Mouse (Mus musculus) liver, embryonic 16.5 days (tissue): ENCODE measurements around the gene Stpg3. TPM values are rescaled to one million over a fixed set of nuclear protein-coding genes. Genes with fewer than 3 reads are reported as not detected.

ENCODE experiments used
- ATAC-seq: fragments of 200-750 bp; cut with Nextera tagmentation; 2 replicates; pipeline ENCODE4 v1.8.0; 2017; ENCODE audit warnings: low read depth, mild to moderate bottlenecking, moderate number of reproducible peaks, moderate library complexity
- H3K27ac ChIP-seq: fragments of 300-500 bp; sonication (generic); 2 replicates; pipeline ENCODE4 v1.5.1; 2014; ENCODE audit warnings: mild to moderate bottlenecking, low read length
- H3K27me3 ChIP-seq: fragments of 300-500 bp; sonication (generic); 2 replicates; pipeline ENCODE4 v1.6.1; 2014; ENCODE audit warnings: low read depth, low read length, mixed read lengths; ENCODE audit not compliant: control insufficient read depth, insufficient read depth
- H3K36me3 ChIP-seq: fragments of 300-500 bp; sonication (generic); 2 replicates; pipeline ENCODE4 v1.6.1; 2014; ENCODE audit warnings: mild to moderate bottlenecking; ENCODE audit not compliant: control insufficient read depth, insufficient read depth
- H3K4me1 ChIP-seq: fragments of 300-500 bp; sonication (generic); 2 replicates; pipeline ENCODE4 v1.6.1; 2014; ENCODE audit warnings: low read depth, low read length, mixed read lengths; ENCODE audit not compliant: control insufficient read depth
- H3K4me2 ChIP-seq: fragments of 300-500 bp; sonication (generic); 2 replicates; pipeline ENCODE4 v1.6.1; 2014; ENCODE audit warnings: low read depth, low read length, mixed read lengths
- H3K4me3 ChIP-seq: fragments of 300-500 bp; sonication (generic); 2 replicates; pipeline ENCODE4 v1.5.1; 2014; ENCODE audit warnings: low read depth, mild to moderate bottlenecking, low read length
- H3K9ac ChIP-seq: fragments of 300-500 bp; sonication (generic); 2 replicates; pipeline ENCODE4 v1.6.1; 2014; ENCODE audit warnings: low read depth, low read length
- H3K9me3 ChIP-seq: fragments of 300-500 bp; sonication (generic); replicated peaks from 2 replicates; pipeline ENCODE4 v1.6.1; 2016; ENCODE audit warnings: low read length; ENCODE audit not compliant: control insufficient read depth
- WGBS: fragments of 180-500 bp; shearing (Covaris S2); extraction: QIAGEN DNeasy Blood & Tissue Kit; methylation state at CpG from one replicate; pipeline ENCODE4 v1.1.7; 2014; ENCODE audit not compliant: insufficient replicate concordance; 5-methylcytosine and 5-hydroxymethylcytosine counted together
- polyA plus RNA-seq: library from polyadenylated mRNA; unstranded; fragments of >200 nt; fragmentation: Nextera tagmentation; extraction: Ambion mirVana; gene quantifications from 2 replicates; pipeline ENCODE4 v1.2.1, GENCODE M21; 2015

Stpg3 gene
- polyA plus RNA-seq, 1 experiment from 2014 or later = not detected

- H3K27ac ChIP-seq = no peak overlapping the region
- no peak overlapping the region for H3K4me2 ChIP-seq
- ATAC-seq = no peak
- peaks cover 14% of the 10 kb centered on the region for H3K4me1 ChIP-seq
- no peaks in the 10 kb centered on the region for H3K9me3 ChIP-seq
- no peak overlapping the region for H3K4me3 ChIP-seq
- H3K9ac ChIP-seq = no peak overlapping the region
- no peaks in the 10 kb centered on the region; the same call in 1 of the 2 replicates for H3K27me3 ChIP-seq
- H3K36me3 ChIP-seq = no peaks in the 10 kb centered on the region
- WGBS = 78% methylated on average over 7 of the region's 7 CpGs
These were observed 16.1 kb upstream of the Stpg3 start for GRCm38 (mm10) chr2:25230581-25230980.

GRCm38 (mm10) chr2:25229582-25229981 lies 15.1 kb upstream of the Stpg3 start:
- 64% methylated on average over 5 of the region's 5 CpGs for WGBS
- ATAC-seq = no peak
- no peaks in the 10 kb centered on the region for H3K9me3 ChIP-seq
- no peaks in the 10 kb centered on the region; the same call in 1 of the 2 replicates for H3K27me3 ChIP-seq
- no peak overlapping the region for H3K4me2 ChIP-seq
- peaks cover 17% of the 10 kb centered on the region for H3K4me1 ChIP-seq
- no peak overlapping the region for H3K27ac ChIP-seq
- H3K36me3 ChIP-seq = no peaks in the 10 kb centered on the region
- no peak overlapping the region for H3K4me3 ChIP-seq
- no peak overlapping the region for H3K9ac ChIP-seq

- Histone ChIP-seq H3K27me3 (no peaks in the 10 kb centered on the region; the same call in 1 of the 2 replicates), H3K27ac (no peak overlapping the region), H3K4me1 (peaks cover 17% of the 10 kb centered on the region), H3K36me3 (no peaks in the 10 kb centered on the region), H3K9me3 (no peaks in the 10 kb centered on the region), H3K9ac (peak overlapping the region; percentile 37; the same call in 1 of the 2 replicates), H3K4me2 (peak overlapping the region; percentile 77), H3K4me3 (peak overlapping the region; percentile 54)
- no peak for ATAC-seq
- 67% methylated on average over 6 of the region's 6 CpGs for whole genome bisulfite sequencing
These were observed 14.6 kb upstream of the Stpg3 start for GRCm38 (mm10) chr2:25228995-25229530.

GRCm38 (mm10) chr2:25228431-25228889 lies 14.0 kb upstream of the Stpg3 start:
- 0% methylated on average over 7 of the region's 7 CpGs for WGBS
- no peaks in the 10 kb centered on the region for H3K9me3 ChIP-seq
- H3K9ac ChIP-seq = peak overlapping the region; percentile 60
- peak overlapping the region; percentile 82 for H3K27ac ChIP-seq
- no peak for ATAC-seq
- H3K4me1 ChIP-seq = peaks cover 17% of the 10 kb centered on the region
- no peaks in the 10 kb centered on the region; the same call in 1 of the 2 replicates for H3K27me3 ChIP-seq
- peak overlapping the region; percentile 54 for H3K4me3 ChIP-seq
- peak overlapping the region; percentile 77 for H3K4me2 ChIP-seq
- peaks cover 4% of the 10 kb centered on the region; the same call in 1 of the 2 replicates for H3K36me3 ChIP-seq

- WGBS = 84% methylated on average over 4 of the region's 4 CpGs
- no peak for ATAC-seq
- no peaks in the 10 kb centered on the region for H3K9me3 ChIP-seq
- H3K4me2 ChIP-seq = no peak overlapping the region
- H3K27ac ChIP-seq = no peak overlapping the region
- peaks cover 8% of the 10 kb centered on the region; the same call in 1 of the 2 replicates for H3K36me3 ChIP-seq
- H3K9ac ChIP-seq = no peak overlapping the region
- H3K4me3 ChIP-seq = no peak overlapping the region
- no peaks in the 10 kb centered on the region for H3K27me3 ChIP-seq
- peaks cover 22% of the 10 kb centered on the region for H3K4me1 ChIP-seq
These were observed 13.0 kb upstream of the Stpg3 start for GRCm38 (mm10) chr2:25227406-25227805.

- H3K36me3 ChIP-seq = peaks cover 12% of the 10 kb centered on the region
- no peaks in the 10 kb centered on the region for H3K27me3 ChIP-seq
- no peak overlapping the region for H3K4me3 ChIP-seq
- WGBS = 85% methylated on average over 5 of the region's 5 CpGs
- no peak overlapping the region; the same call in 1 of the 2 replicates for H3K9ac ChIP-seq
- H3K27ac ChIP-seq = no peak overlapping the region; the same call in 1 of the 2 replicates
- no peak for ATAC-seq
- H3K4me2 ChIP-seq = no peak overlapping the region
- H3K9me3 ChIP-seq = no peaks in the 10 kb centered on the region
- peaks cover 23% of the 10 kb centered on the region for H3K4me1 ChIP-seq
These were observed 12.4 kb upstream of the Stpg3 start for GRCm38 (mm10) chr2:25226864-25227263.

- H3K9me3 ChIP-seq = no peaks in the 10 kb centered on the region
- H3K4me1 ChIP-seq = peaks cover 29% of the 10 kb centered on the region
- peak overlapping the region; percentile 83 for H3K9ac ChIP-seq
- H3K36me3 ChIP-seq = peaks cover 18% of the 10 kb centered on the region
- no peaks in the 10 kb centered on the region for H3K27me3 ChIP-seq
- WGBS = 80% methylated on average over 8 of the region's 8 CpGs
- peak overlapping the region; percentile 99 for H3K27ac ChIP-seq
- peak overlapping the region; percentile 73 for H3K4me2 ChIP-seq
- H3K4me3 ChIP-seq = peak overlapping the region; percentile 78
- ATAC-seq = no peak
These were observed 11.5 kb upstream of the Stpg3 start for GRCm38 (mm10) chr2:25225811-25226379.

- H3K27me3 ChIP-seq = no peaks in the 10 kb centered on the region
- peak; percentile 89 for ATAC-seq
- 2% methylated on average over 41 of the region's 41 CpGs for WGBS
- H3K27ac ChIP-seq = peak overlapping the region; percentile 99
- H3K9me3 ChIP-seq = no peaks in the 10 kb centered on the region
- H3K4me2 ChIP-seq = peak overlapping the region; percentile 73
- H3K9ac ChIP-seq = peak overlapping the region; percentile 83
- peaks cover 29% of the 10 kb centered on the region for H3K4me1 ChIP-seq
- H3K36me3 ChIP-seq = peaks cover 18% of the 10 kb centered on the region
- H3K4me3 ChIP-seq = peak overlapping the region; percentile 81
These were observed 10.6 kb upstream of the Stpg3 start for GRCm38 (mm10) chr2:25224766-25225752.
